Comparison of ENCODE assay signal across 8 mouse cellular contexts in genomic region chr6:36389260-36389965, GRCm38 (mm10). TPM values are rescaled to one million over a fixed set of nuclear protein-coding genes. Genes with fewer than 3 reads are reported as not detected.
A peak's percentile ranks its signal among the peaks of the same experiment; 100 is the strongest.
DNase-seq lines count a peak whose midpoint lies in the region; ATAC-seq lines count a peak whose summit lies in the region.

No protein-coding gene starts in this region.

- H3K27ac ChIP-seq in embryonic facial prominence, embryonic 15.5 days (replicated peaks), result no peak overlapping the region
- H3K27ac ChIP-seq in hindbrain, embryonic 11.5 days (ENCODE audit: low read depth, low read length), result no peak overlapping the region
- no peak overlapping the region for H3K27ac ChIP-seq in midbrain, embryonic 13.5 days

- H3K4me3 ChIP-seq in embryonic facial prominence, embryonic 15.5 days (replicated peaks), result peak overlapping the region; percentile 50
- H3K4me3 ChIP-seq in hindbrain, embryonic 11.5 days (ENCODE audit: low read depth, low read length), result peak overlapping the region; percentile 52
- H3K4me3 ChIP-seq in midbrain, embryonic 13.5 days (replicated peaks), result peak overlapping the region; percentile 52

- no peaks in the 10 kb centered on the region for H3K36me3 ChIP-seq in embryonic facial prominence, embryonic 15.5 days
- no peaks in the 10 kb centered on the region for H3K36me3 ChIP-seq in hindbrain, embryonic 11.5 days (ENCODE audit: control insufficient read depth, insufficient read depth, low read length)
- H3K36me3 ChIP-seq in midbrain, embryonic 13.5 days, result no peaks in the 10 kb centered on the region

- no peaks in the 10 kb centered on the region for H3K9me3 ChIP-seq in embryonic facial prominence, embryonic 15.5 days (replicated peaks)
- no peaks in the 10 kb centered on the region for H3K9me3 ChIP-seq in hindbrain, embryonic 11.5 days (ENCODE audit: control insufficient read depth, low read length)
- H3K9me3 ChIP-seq in midbrain, embryonic 13.5 days, result no peaks in the 10 kb centered on the region

- 28% methylated on average over 20 of the region's 20 CpGs for WGBS in embryonic facial prominence, embryonic 15.5 days
- 29% methylated on average over 20 of the region's 20 CpGs for WGBS in hindbrain, embryonic 11.5 days
- 24% methylated on average over 20 of the region's 20 CpGs for WGBS in midbrain, embryonic 13.5 days

- H3K4me2 ChIP-seq in embryonic facial prominence, embryonic 15.5 days (replicated peaks), result peak overlapping the region; percentile 90
- H3K4me2 ChIP-seq in hindbrain, embryonic 11.5 days (replicated peaks; ENCODE audit: low read depth, low read length), result peak overlapping the region; percentile 58
- H3K4me2 ChIP-seq in midbrain, embryonic 13.5 days (replicated peaks), result peak overlapping the region; percentile 83

- no peak overlapping the region for H3K9ac ChIP-seq in embryonic facial prominence, embryonic 15.5 days
- peak overlapping the region; percentile 7; the same call in 1 of the 2 replicates for H3K9ac ChIP-seq in hindbrain, embryonic 11.5 days (ENCODE audit: low read depth, low read length)
- H3K9ac ChIP-seq in midbrain, embryonic 13.5 days (replicated peaks), result peak overlapping the region; percentile 57

- ATAC-seq in embryonic facial prominence, embryonic 15.5 days (ENCODE audit: insufficient number of reproducible peaks, low FRiP score, low TSS enrichment, low read depth), result no peak
- peak; percentile 17 for ATAC-seq in hindbrain, embryonic 11.5 days (ENCODE audit: low FRiP score)
- 0 out of 2 replicates have a peak, but pooled peaks have one; percentile 3 for ATAC-seq in midbrain, embryonic 13.5 days
- no peak for ATAC-seq in CD4-positive, CD25-positive, alpha-beta regulatory T cell, adult 4 months

- peaks cover 38% of the 10 kb centered on the region for H3K27me3 ChIP-seq in embryonic facial prominence, embryonic 15.5 days
- peaks cover 13% of the 10 kb centered on the region for H3K27me3 ChIP-seq in hindbrain, embryonic 11.5 days (ENCODE audit: control insufficient read depth, insufficient read depth, low read length)
- peaks cover 42% of the 10 kb centered on the region for H3K27me3 ChIP-seq in midbrain, embryonic 13.5 days

- peaks cover 13% of the 10 kb centered on the region for H3K4me1 ChIP-seq in embryonic facial prominence, embryonic 15.5 days
- no peaks in the 10 kb centered on the region; the same call in 1 of the 2 replicates for H3K4me1 ChIP-seq in hindbrain, embryonic 11.5 days (replicated peaks; ENCODE audit: control insufficient read depth, insufficient read depth, low read length)
- peaks cover 19% of the 10 kb centered on the region for H3K4me1 ChIP-seq in midbrain, embryonic 13.5 days (replicated peaks)

- peak; percentile 17 to 25 for DNase-seq in left cerebral cortex, postnatal 36 days (ENCODE audit: low spot score in 2 of 2)
- no peak for DNase-seq in left cerebral cortex, postnatal 10 days (ENCODE audit: extremely low spot score in 1 of 2, low spot score in 2 of 2)
- DNase-seq in hindbrain, embryonic 11.5 days (ENCODE audit: low spot score), result no peak
- DNase-seq in spleen, postnatal 10 days (ENCODE audit: low spot score in 2 of 2), result no peak
- DNase-seq in adipocyte (ENCODE audit: low spot score), result no peak

- intact Hi-C loops in left cerebral cortex, postnatal 36 days (cut with DNase I), result loop anchor here (10.0 kb wide), 2 partner anchors 385 to 1005 kb away; no protein-coding TSS in a partner anchor
- intact Hi-C loops in left cerebral cortex, postnatal 10 days (cut with DNase I), result no loop called here

RNA-seq across cellular contexts. Expression of gene Chrm2, which starts 1.5 kb away (rescaled TPM):
- 10 to 100 TPM; 12.8 to 15.6 TPM for total RNA-seq in left cerebral cortex, postnatal 36 days (2021)
- 1 to 10 TPM; 8.7 to 9.7 TPM for total RNA-seq in left cerebral cortex, postnatal 10 days (2021)
- polyA plus RNA-seq in embryonic facial prominence, embryonic 15.5 days (2015; fragmentation: Nextera tagmentation; extraction: Ambion mirVana), result 0.84 and 0.96 TPM in 2 replicates
- 0.80 and 1.3 TPM in 2 replicates for polyA plus RNA-seq in hindbrain, embryonic 11.5 days (2014; fragmentation: Nextera tagmentation; extraction: Ambion mirVana)
- polyA plus RNA-seq in midbrain, embryonic 13.5 days (2015; fragmentation: Nextera tagmentation; extraction: Ambion mirVana), result 3.0 and 3.3 TPM in 2 replicates
- polyA plus RNA-seq in CD4-positive, CD25-positive, alpha-beta regulatory T cell, adult 4 months (2017; shearing (Covaris generic)), result not detected

Comparison
In these comparisons a context has a peak if more than half of its experiments do, and no peak if none do; other contexts are left out.
1. DNase-seq: peak in left cerebral cortex, postnatal 36 days (2 of 2); none in left cerebral cortex, postnatal 10 days (0 of 2), hindbrain, embryonic 11.5 days (single experiment), spleen, postnatal 10 days (0 of 2) and adipocyte (single experiment).
2. ATAC-seq: peak in hindbrain, embryonic 11.5 days (single experiment) and midbrain, embryonic 13.5 days (single experiment); none in embryonic facial prominence, embryonic 15.5 days (single experiment) and CD4-positive, CD25-positive, alpha-beta regulatory T cell, adult 4 months (single experiment).
3. Peak in every context shown above with its lines, with median percentiles within 50 percentile points of each other: H3K4me2 ChIP-seq and H3K4me3 ChIP-seq.